Mouse (Mus musculus) left cerebral cortex, postnatal 10 days (tissue): ENCODE measurements around the gene Loxl1. TPM values are rescaled to one million over a fixed set of nuclear protein-coding genes. Genes with fewer than 3 reads are reported as not detected.
"Not testable (repeated sequence)": the region's sequence is repeated elsewhere in the genome, so short reads cannot be mapped to it uniquely, and the experiment has no call there.

Experiments used
- DNase-seq, 2 experiments: peaks; one replicate each; pipeline ENCODE4 v3.0.0; 2021 to 2022; ENCODE audit warnings: low spot score in 2 of 2, mixed read lengths in 1 of 2; ENCODE audit errors: extremely low spot score in 1 of 2
- intact Hi-C: fragments of 180-260 bp; cut with DNase I; formaldehyde crosslinking; loops from one replicate; pipeline ENCODE4 v1.15.1; 2025
- total RNA-seq, 2 experiments: library from RNA; stranded (reverse); gene quantifications; 2 replicates each; pipeline ENCODE4 v1.2.3; 2021

Loxl1 gene
- total RNA-seq, 2 experiments from 2014 or later: 3.5 to 3.9 TPM

DNA sequence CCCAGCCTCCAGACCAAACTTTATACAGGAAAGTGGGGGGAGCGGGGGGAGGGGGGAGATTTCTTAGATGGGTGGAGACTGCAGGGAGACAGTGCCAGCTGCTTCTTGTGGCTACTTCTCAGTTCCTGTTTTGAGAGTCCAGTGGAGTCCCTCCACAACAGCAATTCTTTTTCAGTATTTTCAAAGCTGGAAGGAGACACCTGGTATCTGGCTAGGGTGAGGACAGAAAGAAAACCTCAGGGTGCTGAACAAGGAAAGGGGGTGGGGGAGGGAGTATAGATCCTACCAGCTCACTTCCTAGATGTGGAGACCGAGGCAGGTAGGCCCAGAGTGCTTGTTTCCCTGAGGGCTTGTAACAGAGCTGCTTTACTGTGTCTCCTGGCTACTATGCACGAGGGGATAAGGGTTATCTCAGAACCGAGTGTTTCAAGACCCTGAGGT lies 46.4 kb downstream of the Loxl1 start:
- peak in 1 of 2 experiments; percentile 28 for DNase-seq
- intact Hi-C loops: no loop called here

DNA sequence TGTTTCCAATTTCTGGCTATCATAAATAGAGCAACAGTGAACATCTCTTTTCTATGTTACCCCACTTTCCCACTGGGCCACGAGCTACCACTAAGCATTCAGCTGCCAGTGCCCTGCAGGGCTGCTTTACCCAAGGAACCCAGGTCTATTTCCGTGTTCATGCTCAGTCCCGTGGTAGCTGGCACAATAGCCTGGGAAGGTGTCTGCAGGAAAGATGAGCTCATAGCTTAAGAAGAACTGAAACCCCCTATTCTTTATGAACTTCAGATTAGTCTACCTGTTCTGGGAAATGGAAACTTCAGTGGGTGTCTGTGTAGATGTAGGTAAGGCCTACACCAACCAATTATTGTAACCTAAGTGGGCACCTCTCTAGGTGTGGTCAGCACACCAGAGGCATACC lies 47.6 kb downstream of the Loxl1 start:
- intact Hi-C loops: no loop called here
- DNase-seq: no peak

DNA sequence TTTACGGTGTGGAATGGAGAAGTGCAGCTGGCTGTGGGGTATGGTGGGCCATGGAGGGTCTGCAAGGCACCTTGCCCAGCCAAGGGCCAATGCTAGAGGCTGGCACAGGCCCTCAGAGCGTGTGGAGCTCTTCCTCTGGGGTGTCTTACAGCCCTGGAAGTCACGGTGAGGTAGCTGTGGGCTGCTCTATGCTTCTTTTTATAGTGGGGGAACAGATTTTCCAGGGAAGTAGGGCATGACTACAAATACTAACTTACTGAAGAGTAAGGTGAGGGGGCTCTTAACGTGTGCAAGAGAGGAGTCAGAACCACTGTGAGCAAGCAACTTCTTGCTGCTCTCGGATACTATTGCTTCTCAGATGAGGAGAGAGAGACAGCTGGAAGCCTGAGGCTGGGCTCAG lies 50.5 kb downstream of the Loxl1 start:
- intact Hi-C loops: no loop called here
- DNase-seq: no peak

DNA sequence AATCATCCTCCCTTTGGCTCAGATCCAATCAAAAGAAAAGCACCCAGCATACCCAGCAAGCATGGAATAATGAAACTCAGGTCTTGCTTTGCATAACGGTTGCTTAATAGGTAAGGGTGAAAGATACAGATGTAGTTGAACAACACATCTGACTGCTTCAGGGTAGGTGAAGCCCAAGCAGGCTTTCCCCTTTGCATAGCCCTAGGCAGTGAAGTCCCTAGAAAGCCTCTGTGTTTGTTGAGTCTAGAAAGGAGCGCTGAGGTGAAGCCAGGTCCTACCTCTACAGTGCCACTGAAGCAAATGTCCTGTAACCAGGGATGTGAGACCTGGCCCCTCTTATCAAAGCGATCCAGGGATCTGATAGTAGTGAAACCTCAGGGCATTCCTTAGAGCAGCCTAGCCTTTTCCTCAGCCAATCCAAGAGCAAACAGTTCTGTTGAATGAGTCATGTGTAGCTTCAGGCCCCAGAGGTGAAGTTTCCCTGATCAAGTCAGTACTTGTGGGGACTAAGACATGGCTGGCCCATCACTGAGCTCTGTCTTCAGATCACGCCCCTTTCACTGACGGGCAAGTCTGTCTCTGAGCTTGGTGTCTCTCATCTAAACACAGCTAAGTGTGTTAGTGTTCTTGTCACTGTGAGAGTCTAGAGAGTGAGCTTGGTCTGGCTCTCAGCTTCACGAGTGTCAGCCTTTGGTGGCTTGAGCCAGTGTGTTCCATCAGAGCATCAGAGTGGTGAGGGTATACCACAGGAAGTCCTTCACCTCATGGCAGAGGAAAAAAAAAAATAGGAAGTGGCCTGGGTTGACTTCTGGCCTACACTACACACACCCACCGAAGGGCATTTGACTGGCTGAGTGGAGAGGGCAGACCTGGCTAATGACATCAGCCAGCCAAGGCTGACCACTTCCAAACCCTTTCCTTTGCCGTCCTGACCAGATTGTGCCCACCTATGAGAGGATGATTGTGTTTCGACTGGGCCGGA lies 57.0 kb downstream of the Loxl1 start:
- intact Hi-C loops: no loop called here
- no peak for DNase-seq

DNA sequence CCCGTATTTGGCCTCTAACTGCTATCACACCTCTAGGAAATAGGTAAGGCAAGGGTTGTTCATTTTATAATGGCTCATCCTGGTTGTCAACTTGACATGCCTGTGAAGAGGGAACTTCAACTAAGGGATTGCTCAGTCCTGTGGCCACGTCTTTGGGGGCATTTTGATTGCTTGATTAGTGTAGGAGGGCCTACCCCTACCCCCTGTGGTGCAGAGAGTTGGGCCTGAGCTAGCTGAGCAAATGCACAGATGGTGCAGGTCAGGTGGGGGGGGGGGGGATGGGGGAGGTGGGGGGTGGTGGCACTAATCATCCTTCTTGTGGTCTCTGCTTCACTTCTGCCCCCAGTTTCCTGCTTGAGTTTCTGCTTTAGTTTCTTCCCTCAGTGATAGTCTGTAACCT lies 57.9 kb downstream of the Loxl1 start:
- intact Hi-C loops: no loop called here
- no peak for DNase-seq

DNA sequence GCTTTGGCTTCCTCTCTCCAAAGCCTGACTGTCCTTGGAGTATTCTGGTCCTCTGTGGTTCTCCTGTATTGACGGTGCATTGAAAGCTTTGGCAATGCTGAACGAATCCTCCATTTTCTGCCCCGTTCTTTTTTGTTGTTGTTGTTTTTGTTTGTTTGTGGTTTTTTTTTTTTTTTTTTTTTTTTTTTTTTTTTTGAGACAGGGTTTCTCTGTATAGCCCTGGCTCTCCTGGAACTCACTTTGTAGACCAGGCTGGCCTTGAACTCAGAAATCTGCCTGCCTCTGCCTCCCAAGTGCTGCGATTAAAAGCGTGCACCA lies 59.2 kb downstream of the Loxl1 start:
- DNase-seq, intact Hi-C loops: not testable (repeated sequence)

DNA sequence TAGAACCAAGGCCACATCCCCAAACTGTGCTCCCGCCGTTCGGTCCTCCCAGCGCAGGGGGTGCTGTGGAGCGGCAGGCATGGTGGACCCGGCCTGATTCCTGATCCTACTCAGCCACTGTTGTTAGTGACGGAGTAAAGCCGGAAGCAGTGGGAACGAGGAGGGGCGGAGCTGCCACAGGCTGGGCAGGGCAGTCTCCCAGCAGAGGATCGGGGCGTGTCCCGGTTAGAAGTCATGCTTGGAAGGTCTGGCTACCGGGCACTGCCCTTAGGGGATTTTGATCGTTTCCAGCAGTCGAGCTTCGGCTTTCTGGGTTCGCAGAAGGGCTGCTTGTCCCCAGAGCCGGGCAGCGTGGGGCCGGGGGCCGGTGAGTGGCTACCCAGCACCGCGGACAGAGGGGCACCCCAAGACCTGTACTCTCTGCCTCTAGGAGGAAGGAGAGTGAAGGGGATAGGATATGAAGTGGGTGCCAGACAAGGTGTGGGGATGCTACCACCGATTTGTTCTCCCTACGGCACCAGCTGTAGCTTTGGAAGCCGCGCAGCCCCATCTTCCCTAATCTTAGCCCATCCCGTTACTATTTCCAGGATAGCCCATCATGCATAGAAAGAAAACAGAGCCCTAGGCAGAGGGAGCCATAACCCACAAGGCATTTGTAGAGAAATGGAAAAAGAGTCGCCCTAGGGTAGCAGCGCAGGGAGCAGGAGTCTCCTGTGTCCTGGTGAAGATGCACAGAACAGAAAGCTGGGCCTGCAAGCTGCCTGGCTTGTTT lies 59.8 kb downstream of the Loxl1 start, which contains the start of gene Stoml1:
Gene Stoml1 (plus strand): TSS at position 132 of the 772 bp plus-strand sequence.
- intact Hi-C loops: no loop called here
- DNase-seq: peak; percentile 91 to 96

DNA sequence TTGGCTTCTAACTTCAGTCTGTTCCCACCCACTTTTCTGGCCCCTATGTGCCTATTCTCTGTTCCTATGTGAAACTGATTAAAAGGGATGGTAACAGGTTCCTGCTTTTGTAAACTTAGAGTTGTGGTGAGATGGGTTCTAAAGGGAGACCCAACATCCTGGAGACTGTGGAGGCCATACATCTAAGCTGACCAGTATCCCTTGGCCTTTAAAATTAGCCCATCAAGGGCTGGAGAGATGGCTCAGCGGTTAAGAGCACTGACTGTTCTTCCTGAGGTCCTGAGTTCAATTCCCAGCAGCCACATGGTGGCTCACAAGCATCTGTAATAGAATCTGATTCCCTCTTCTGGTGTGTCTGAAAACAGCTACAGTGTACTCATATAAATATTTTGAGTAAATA lies 62.3 kb downstream of the Loxl1 start:
- intact Hi-C loops, DNase-seq: not testable (repeated sequence)

DNA sequence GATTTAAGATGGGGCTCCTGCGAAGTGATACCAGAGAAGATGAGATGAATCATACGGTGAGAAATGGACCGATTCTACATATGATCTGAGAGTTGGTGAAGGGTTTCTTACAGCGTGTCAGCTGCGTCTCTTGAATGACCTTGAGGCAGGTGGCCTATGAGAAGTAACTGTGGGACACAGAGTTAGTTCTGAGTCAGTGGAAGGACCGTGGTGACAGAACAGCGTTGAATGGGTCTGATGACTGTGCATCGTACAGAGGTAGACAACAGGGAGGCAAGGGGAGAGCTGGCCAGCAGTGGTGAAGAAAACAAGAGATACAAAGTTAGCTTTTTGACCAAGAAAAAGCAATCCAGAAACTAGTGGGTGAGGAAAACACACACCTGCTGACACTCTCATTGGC lies 62.7 kb downstream of the Loxl1 start:
- intact Hi-C loops: no loop called here
- no peak for DNase-seq

DNA sequence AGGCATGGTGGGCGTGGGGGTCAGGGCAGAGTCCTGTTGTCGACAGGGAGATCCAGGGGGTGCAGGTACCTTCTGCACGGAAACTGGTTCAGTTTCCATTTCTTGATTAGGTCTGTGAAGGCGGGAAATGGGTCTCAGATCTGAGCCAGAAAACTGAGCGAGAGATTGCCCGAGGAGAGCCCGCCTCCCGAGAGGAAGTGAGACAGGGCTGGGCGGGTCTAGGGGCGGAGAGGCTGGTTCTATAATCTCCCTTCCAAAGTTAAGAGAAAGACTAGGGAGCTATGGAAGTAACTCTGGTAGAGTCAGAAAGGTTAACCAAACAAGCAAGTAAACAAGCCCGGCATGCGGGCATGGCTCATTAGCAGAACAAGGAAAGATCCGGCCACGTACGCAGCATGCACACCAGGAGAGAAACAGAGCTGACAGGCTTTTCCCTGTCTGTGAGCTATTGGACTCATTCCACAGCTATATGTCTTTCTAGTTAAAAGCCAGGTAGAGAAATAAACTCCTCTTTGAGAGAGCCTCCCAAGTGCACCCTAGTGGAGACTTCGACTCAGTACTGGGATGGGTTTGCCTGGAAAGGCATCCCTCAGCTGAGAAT lies 63.3 kb downstream of the Loxl1 start, which contains the start of gene Pml:
Gene Pml (minus strand): TSS at position 195 of the 601 bp plus-strand sequence.
- intact Hi-C loops: no loop called here
- DNase-seq: peak; percentile 38 to 82

DNA sequence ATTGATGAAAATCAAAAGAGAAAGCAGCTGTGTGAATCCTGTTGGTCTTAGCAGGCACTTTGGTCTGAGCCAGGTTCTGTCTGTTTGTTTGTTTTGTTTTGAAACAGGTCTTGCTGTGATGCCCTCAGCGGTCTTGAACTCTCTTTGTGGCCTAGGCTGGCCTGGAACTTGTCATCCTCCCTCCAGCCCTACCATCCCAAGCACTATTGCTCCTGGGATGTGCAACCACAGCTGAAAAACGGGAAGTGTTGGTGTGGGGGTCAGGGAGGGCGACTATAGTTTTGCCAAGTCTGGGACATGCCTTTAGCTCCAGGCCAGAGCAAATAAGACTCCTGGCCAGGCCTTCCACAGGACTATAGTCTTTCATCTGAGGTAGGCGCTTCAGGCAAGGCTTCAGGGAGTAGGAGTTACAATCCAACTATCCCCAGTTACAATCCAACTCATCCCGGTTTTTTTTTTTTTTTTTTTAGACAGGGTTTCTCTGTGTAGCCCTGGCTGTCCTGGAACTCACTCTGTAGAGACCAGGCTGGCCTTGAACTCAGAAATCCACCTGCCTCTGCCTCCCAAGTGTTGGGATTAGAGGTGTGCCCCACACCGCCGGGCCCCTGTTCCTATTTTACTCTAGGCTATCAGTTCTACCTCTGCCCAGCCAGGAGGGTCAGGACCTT lies 64.1 kb downstream of the Loxl1 start:
- intact Hi-C loops: no loop called here
- DNase-seq: no peak

DNA sequence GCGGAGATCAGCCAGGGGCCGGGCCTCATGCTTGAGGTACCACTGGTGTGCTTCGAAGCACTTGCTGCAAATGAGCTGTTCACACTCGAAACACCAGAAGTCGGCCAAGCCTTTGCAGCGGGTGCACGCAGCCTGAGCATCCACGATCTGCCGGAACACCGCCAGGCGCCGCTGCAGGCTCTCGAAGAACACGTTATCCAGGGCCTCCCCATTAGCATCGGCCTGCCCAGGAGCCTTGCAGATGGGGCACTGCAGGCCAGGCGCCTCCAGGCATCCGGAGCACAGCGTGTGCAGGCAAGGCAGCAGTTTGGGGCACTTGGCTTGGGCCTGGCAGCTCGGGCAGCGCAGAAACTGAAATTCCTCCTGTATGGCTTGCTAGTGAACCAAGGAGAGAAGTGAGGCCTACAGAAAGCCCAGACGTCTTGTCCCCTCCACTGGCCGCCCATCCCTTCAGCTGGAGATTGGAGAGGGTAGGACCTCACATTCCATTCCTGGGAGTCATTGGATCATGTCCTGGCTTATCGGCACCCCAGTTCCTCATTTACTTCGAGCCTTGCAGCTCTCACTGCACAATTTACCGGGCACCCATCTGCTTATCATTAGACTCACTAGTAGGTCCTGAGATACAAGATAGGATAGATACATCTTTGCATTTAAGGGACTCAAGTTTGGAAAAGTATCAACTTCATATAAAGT lies 65.8 kb downstream of the Loxl1 start:
- peak; percentile 72 to 90 for DNase-seq
- intact Hi-C loops: no loop called here

DNA sequence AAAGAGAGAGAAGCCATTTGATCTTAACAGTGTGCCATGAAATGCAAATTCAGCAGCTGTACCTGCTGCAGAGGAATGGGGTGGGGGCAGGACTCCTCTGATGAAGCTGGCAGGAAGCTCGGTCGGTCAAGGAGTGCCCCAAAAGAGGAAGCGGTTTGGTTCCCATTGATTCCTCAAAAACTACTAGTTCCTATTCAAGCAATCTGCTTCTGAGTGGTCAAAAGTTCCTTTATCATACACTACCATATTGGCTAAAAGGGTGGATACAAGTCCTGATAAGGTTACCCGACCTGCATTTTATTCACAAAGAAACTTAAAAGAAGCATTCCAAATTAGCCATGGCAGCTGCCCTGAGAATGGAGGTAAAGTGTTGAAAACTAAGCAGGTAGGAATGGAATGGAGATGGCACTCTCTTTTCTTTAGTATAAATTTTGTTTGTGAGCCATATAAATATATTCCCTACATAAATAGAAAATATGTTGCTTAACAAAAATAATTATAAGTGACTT lies 66.8 kb downstream of the Loxl1 start:
- intact Hi-C loops: no loop called here
- DNase-seq: no peak

DNA sequence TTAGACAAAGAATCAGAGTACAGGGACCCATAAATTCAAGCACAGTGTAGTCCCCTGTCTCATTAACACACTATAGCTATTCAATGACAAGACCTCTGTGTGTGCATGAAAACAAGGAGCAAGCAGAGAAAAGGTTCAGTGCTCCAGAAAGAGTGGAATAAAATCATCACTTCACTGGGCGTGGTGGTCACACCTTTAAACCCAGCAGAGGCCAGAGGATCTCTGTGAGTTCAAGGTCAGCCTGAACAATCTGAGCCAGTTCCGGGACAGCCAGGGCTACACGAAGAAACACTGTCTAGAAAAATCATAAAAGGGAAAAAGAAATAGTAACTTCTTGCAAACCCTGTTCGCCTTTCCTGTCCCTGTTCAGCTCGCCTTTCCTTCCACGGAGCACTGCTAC lies 69.3 kb downstream of the Loxl1 start:
- DNase-seq: no peak
- intact Hi-C loops: no loop called here

DNA sequence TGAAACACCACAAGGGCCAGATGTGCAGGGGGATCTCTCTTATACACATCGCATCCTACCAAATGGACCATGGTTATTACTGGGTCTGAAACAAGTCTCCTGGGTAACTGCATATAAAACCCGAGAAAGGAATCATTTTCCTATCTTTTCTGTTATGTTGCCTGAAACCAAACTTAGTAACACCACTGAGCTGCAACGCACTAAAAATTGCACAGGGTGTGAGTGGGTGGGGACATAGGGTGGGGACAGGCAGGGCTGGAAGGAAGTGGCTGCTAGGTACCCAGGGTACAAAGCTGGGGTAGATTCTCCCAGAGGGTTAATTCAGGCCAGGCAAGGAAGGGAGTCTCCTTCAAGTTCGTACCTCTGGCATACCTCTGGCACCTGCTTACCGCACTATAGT lies 70.3 kb downstream of the Loxl1 start:
- intact Hi-C loops: no loop called here
- DNase-seq: no peak

DNA sequence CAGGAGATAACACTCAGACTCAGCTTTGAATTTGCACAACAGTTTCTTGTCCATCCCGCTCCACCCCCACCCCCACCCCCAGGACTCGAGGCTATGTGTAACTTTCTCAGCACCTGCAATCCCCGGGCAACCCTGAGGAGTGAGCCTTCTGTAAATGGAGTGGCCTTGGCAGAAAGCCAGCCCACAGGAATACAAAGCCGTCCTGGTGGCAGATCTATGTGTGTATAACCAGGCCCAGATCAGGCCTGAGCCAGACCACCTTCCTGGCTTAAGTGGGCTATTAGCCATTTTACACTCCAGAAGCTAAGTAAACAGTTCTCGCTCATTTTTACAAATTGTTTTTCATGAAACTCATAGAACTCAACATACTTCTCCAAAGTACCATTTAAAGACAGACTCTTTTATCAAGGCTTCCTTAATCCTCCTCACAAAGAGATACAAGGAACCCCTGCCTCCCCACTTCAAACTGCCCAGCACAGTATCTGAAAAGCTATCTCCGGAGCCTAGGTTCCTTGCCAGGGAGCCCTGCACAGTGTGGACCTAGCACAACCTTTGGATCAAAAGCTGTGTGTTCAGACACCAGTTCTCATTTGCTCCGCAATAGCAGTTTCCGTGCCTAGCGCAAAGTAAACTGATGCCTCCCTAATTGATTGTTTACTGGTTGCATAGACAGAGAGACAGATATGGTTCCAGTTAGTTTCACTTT lies 71.1 kb downstream of the Loxl1 start:
- intact Hi-C loops: no loop called here
- DNase-seq: peak in 1 of 2 experiments; percentile 59
